20 mouse cellular contexts compared by ENCODE assay signal in genomic region chr11:3859778-3860177, GRCm38 (mm10). TPM values are rescaled to one million over a fixed set of nuclear protein-coding genes. Genes with fewer than 3 reads are reported as not detected.
"Had no signal": no experiment of that assay in that cellular context is flagged by ENCODE, and none has a peak within 500 bp of the region (broad histone marks: within the 10 kb centered on the region; RNA-seq: fewer than 3 reads in every experiment).

No protein-coding gene starts in this region.

- H3K36me3 ChIP-seq: midbrain, embryonic 10.5 days; midbrain, embryonic 12.5 days; neural tube, embryonic 13.5 days; neural tube, embryonic 15.5 days had no signal

- H3K9ac ChIP-seq: lung, embryonic 14.5 days; midbrain, embryonic 12.5 days; neural tube, embryonic 13.5 days; neural tube, embryonic 15.5 days had no signal

- ATAC-seq: midbrain, embryonic 16.5 days had no signal

- DNase-seq: lung, adult 18-20 months; lung, embryonic 14.5 days; lung, postnatal 10 days; lung, postnatal 4 days; midbrain, embryonic 14.5 days; retina, postnatal 1 day; right cerebral cortex, adult 18-20 months; right cerebral cortex, postnatal 25 days; right cerebral cortex, postnatal 4 days; spleen, adult 18-20 months; thymus, adult 18-20 months; thymus, postnatal 14 days; thymus, postnatal 36 days had no signal

- H3K9me3 ChIP-seq: neural tube, embryonic 13.5 days; neural tube, embryonic 15.5 days had no signal

- H3K27ac ChIP-seq: midbrain, embryonic 10.5 days; midbrain, embryonic 12.5 days; neural tube, embryonic 13.5 days; neural tube, embryonic 15.5 days had no signal

- H3K4me2 ChIP-seq: lung, embryonic 14.5 days; midbrain, embryonic 12.5 days; neural tube, embryonic 13.5 days; neural tube, embryonic 15.5 days had no signal

- H3K4me3 ChIP-seq: midbrain, embryonic 10.5 days; midbrain, embryonic 12.5 days; neural tube, embryonic 13.5 days; neural tube, embryonic 15.5 days had no signal

RNA-seq across cellular contexts. Expression of gene Osbp2, which starts 3.9 kb away (rescaled TPM):
- total RNA-seq: megakaryocyte-erythroid progenitor cell, adult 5-6 weeks had no signal

RNA-seq across cellular contexts. Expression of gene 4921536K21Rik, which starts 35.1 kb away (rescaled TPM):
- polyA plus RNA-seq: liver, embryonic 16.5 days; lung, embryonic 14.5 days; midbrain, embryonic 14.5 days had no signal

RNA-seq across cellular contexts. Expression of gene Dusp18, which starts 35.3 kb away (rescaled TPM):
- total RNA-seq: megakaryocyte-erythroid progenitor cell, adult 5-6 weeks had no signal
